Mouse (Mus musculus): Measurements from ENCODE around the gene Cct4.

The Cct4 gene

DNA sequence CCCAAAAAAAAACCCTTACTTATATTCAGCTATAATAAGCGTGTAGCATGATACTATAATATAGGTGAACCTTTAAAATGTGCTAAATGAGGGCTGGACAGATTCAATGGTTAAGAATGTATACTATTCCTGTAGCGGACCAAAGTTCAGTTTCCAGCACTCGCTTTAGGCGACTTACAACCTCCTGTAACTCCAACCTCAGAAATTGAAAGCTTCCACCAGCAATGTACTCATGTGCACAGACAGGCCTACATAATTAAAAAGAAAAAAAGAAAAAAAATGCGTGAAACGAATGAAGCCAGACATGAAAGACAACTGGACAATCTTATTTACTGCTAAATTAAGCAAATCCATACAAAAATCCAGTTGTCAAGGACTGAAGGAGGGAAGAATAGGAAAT lies 7.5 kb upstream of the Cct4 start:
- no peak for DNase-seq (ENCODE audit: low read depth)

DNA sequence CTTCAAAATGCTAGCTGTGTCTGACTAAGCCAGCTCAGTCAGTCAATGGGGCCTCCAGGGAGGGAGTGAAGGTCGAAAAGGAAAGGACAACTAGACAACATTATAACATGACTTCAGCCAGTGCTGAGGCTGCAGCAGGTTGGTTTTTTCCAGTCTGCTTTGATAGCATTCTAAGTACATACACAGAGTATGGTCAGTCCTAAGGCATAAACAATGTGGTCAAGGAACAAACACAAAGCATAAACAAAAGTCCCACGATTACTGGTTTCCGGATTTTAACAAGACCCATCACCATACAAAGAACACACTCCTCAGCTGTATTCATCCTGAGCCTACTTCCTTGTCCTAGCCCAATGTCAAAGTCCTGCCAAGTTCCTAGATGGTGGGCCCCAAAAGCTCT lies 4.8 kb upstream of the Cct4 start:
- DNase-seq (ENCODE audit: low read depth) = no peak

DNA sequence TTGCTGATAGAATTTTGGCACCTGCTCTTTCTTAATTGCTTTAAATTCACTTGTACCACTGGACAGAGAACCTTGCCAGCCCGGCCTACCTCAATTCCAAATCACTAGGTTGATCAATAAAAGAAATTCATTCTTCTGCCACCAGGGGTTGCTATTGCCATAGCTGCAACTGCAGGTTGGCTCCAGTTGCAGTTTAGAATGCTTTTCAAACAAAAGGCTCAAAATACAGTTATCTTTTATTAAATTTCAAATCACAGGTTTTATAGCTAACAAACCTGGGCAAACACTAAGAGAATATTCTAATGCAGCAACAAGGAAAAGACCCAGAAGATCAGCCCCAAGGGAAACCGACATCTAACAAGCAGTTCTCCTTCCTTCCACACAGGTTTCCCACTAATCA lies 3.0 kb upstream of the Cct4 start:
- peak; percentile 88 for DNase-seq (ENCODE audit: low read depth)

DNA sequence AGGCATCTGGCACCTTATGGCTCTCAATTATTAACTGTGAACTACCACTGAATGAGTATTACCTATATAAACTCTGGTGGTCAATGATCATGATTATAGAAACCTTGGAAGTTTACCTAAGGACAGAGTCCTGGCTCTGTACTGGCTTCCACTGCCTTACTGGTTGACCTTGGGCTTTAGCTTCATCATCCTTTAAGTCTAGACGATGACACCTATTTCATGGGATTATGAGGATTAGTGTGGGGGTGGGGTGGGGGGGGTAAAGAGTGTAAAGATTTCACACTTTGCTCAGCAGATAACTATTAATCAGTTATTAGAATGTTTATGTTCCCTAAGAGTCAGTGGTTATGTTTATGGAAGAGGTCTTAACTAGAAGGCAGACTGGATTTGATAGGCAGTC lies 533 bp upstream of the Cct4 start:
- DNase-seq (ENCODE audit: low read depth) = no peak

DNA sequence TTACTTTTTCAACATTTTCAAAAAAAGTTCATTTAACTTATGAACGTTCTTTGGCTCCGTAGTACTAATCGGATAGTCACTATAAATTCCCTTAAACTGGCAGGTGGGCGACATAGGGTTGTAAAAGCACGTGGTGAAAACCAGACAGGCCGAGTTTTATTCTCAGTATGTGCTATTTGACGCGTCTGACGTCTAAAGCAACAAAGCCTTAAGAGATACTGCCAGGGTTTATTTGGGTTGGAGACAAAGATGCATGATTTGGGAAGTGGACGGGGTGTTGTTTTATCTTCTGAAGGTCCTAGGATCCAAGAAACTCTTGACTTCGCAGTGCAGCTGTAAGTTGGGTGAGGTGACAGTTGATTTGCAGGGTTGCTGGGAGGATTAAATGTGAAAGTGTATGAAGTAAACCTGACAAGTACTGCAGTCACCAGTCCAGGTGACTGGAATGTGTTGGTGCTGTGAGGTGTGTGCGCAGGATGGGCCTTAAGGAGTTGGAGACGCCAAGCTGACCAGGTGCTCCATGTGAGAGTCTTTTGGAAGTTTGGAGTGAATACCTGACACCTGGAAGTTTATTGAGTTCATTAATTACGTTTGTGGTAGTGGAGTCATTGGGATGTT lies 1.0 kb downstream of the Cct4 start:
- peak; percentile 18 for DNase-seq (ENCODE audit: low read depth)

DNA sequence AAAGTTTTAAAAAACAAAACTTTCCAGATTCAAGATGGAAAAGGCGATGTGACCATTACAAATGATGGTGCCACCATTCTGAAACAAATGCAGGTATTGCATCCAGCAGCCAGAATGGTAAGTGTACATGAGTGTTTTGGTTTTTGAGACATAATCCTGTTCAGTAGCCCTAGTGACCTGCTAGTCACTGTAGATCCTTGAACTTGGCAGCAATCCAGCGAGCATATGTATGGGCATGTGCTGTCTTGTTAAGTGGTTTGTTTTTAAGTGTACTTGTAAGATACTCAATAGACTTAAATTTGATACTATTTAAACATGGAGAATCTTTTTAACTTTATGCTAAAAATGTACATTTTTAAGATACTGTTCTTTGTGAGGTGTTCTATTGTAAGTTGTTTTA lies 4.0 kb downstream of the Cct4 start:
- peak; percentile 15 for DNase-seq (ENCODE audit: low read depth)

DNA sequence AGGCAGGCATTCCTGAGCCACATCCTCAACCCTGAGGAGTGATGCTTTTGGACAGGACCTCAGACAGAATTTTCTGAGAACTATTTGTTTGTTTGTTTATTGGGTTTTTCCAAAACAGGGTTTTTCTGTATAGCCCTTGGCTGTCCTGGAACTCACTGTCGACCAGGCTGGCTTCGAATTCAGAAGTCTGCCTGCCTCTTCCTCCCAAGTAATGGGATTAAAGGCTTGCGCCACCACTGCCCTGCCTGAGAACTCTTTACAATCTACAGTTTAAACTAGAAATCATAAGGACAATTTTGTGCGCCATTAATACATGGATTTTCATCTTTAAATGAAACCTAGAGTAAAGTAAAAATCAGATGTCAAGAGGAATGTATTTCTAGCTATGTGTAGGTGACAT lies 5.1 kb downstream of the Cct4 start:
- no peak for DNase-seq (ENCODE audit: low read depth)

DNA sequence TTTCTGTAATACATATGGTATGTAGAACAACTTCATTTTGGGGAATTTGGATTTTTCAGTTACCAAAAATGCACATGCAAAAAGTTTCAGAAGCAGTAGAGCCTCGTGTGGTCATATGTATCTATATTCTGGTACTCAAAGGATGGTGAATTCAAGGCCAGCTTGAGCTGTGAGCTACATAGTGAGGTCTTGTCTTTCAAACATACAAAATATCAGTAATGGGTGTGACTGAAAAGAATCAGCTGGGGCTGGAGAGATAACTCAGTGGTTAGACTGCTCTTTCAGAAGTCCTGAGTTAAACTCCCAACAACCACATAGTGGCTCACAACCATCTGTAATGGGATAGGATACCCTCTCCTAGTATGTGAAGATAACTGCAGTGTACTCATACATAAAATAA lies 8.0 kb downstream of the Cct4 start:
- no peak for DNase-seq (ENCODE audit: low read depth)

DNA sequence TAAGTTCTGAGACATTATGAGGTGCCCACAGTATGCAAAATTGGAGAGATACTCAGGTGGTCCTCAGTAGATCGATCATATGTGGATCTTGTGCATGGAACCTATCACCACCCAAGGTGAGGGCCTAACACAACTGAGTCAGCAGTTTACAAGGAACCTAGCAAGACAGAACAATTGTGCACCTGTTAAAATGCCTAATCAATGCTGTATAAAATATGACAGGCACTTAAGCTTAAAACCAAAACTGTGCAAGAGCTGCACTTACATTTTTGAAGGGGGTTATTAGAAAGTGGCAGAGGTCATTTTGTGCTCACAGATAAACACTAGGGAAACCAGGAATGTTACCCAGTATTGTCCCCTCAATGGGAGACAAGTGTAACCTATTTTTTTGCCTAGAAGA lies 15.0 kb downstream of the Cct4 start:
- DNase-seq (ENCODE audit: low read depth) = no peak

DNA sequence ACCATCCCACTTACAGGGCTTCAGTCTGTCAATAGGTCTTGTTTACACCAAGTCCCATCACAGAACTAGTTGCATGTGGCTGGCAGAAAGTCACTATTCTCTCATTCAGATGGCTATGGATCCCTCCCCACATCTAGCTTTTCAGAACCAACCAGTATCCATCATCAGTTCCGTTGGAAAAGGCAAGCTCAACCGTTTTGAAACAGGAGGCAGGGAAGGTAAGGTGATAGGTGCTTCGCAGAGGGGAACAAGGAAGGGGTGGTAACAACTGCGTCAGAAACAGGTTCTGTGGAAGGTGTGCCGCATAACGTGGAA lies 16.8 kb downstream of the Cct4 start:
- DNase-seq (ENCODE audit: low read depth) = no peak

DNA sequence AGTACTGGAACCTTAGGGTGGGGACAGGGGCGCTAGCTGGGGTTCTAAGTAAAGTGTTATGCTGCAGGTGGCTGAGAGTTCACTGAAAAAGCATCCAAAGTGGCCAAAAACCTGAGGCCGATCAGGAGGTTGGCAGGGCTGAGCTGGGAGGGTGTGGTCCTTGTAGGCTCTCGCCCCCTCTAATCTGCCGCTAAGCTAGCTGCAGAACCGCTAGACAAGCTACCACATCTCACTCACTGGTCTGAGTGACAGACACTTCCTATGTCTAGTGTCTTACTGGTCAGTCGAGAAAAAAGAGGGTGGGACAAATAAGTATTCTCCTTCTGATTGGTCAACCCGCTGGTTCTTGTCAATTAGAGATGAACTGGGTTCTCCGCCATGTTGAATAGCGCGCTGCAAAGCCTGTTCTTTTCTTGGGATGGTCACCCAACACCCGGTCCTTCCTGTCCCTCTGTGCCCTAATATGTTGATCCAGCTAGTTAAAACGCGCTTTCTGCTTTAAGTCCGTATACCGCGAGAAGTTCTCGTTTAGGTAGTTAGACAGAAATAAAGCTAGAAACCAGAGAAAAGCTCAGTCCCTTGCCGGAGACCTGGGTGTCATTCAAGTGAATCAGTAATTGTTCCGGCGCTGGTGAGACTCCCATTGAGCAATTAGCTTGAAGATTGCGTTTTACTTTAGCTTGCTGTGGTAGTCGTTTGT lies 17.3 kb downstream of the Cct4 start, which contains the start of gene Fam161a:
Fam161a (plus strand) TSS at position 51 of the 700 bp plus-strand sequence.
- peak; percentile 93 for DNase-seq (ENCODE audit: low read depth)

DNA sequence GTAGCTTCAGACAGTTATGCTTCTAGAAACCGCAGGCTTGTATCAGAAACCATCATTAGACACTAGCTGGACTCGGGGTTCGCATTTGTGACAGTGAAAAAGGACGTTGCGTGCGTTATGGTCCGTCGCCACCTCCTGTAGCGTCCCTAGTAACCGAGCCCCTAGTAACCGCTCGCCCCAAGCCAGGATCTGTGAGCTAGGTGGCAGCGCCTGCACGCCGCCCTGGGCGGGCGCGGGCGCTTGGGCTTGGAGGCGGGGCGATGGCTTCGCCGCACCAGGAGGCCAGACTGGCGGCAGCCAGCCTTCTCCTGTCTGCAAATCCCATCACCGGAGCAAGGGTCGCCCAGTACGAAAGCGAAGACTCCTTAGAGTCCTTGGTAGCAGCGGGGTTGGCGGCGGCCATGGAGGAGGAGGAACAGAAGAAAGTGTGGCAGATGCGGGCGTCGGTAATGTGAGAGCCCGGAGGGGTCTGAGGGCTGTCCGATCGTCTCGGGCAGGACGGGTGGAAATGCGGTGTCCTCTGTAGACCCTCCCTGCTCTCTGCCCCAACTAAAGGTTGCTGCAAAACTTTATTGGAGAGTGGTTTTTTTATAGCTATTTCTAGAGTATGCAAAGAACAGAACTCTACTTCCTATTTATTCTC lies 18.0 kb downstream of the Cct4 start:
- peak; percentile 92 for DNase-seq (ENCODE audit: low read depth)

DNA sequence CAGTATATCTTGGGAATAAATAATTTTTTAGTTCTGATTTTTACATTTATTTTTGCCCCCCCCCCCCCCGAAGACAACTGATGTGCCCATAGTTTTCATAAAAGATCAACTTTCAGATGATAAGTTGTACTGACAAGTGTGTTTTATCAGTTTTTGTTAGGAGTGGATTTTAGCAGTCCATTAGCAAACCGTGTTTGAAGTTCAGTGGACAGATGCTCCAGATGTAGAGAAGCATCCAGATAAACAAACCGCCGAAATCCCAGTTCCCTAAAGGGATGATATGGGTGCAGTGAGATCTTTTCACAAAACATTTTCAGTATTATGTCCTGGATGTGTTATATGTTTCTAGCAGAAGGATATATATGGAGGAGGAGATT lies 18.5 kb downstream of the Cct4 start:
- DNase-seq (ENCODE audit: low read depth) = peak; percentile 6

DNA sequence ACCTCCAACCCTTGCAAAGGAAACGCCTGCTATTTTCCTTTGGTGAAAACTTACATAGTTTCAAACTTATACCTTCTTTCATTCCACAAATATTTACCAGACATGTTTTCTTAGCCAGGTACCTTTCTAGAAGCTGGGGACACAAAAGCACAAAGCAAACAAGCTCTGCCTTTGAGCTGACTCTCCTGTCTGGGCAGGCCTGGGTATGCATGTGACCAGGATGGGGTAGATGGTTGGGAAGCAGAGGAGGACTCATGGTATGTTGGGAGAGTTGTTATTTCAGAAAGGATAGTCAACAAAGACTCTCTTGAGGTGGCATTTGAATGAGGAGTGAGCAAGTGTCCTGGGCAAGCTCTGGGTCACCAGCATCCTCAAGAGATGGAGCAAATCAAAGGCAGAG lies 22.8 kb downstream of the Cct4 start:
- no peak for DNase-seq (ENCODE audit: low read depth)

DNA sequence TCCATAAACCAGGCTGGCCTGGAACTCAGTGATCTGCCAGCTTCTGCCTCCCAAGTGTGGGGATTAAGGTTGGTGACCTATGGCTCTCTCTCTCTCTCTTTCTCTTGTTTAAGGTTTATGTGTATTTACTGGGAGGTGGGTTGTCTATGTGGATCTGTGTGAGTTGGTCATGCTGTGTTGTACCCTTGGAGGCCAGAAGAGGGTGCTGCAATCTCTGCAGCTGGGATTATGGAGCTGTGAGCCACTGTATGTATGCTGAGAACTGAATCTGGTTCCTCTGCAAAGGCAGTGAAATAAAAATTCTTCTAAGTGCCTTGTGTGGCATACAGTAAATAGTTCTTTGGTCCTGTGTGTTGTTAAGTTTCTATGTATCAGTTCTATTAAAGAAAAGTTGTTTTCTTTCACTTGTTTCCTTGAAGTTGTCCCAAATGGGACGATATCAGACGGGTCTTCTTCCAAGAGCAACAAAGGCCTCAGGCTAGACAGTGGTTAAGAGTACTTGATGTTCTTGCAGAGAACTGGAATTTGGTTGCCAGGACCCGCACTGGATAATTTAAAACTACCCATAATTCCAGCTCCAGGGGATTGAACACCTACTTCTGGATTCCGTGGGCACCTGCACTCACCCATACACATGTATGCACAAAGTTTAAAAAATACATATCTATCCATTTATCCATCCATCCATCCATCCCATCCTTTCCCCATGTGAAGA lies 23.4 kb downstream of the Cct4 start:
- peak; percentile 48 for DNase-seq (ENCODE audit: low read depth)

DNA sequence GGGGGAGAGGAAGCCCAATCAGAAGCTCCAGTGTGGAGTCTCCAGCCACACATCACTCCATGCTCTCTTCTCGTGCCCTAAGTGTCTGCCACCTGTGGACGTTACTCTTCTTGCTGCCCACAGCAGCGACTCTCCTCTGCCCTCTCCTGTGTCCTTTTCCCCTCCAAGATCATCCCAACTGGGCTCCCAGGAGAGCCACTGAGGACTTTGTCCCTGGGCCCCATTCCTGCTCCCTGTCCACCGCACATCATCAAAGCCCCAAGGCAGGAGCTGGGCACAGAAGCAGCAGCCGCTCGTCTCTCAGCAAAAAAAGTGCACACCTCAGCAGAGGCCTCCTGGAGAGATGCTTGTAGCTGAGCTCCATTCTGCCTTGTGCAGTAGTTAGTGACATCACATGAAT lies 24.7 kb downstream of the Cct4 start:
- no peak for DNase-seq (ENCODE audit: low read depth)

DNA sequence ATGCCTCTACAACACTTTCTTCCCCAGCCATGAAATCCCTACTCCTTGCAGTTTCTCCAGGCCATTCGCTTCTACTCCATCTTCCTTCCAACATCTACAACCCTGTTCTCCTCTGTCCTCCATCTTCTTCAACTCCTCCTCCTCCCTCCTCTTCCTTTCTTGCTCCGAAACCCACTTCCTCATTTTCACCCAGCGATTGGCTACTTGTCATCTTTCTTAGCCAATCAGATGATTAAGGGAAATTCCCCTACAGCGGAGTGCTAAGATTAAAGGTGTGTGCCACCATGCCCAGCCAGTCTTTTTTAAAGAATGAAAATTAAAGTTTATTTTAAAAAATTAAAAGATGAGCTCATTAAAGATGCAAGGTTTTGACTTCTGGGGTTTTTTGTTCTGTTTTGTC lies 27.6 kb downstream of the Cct4 start:
- no peak for DNase-seq (ENCODE audit: low read depth)

DNA sequence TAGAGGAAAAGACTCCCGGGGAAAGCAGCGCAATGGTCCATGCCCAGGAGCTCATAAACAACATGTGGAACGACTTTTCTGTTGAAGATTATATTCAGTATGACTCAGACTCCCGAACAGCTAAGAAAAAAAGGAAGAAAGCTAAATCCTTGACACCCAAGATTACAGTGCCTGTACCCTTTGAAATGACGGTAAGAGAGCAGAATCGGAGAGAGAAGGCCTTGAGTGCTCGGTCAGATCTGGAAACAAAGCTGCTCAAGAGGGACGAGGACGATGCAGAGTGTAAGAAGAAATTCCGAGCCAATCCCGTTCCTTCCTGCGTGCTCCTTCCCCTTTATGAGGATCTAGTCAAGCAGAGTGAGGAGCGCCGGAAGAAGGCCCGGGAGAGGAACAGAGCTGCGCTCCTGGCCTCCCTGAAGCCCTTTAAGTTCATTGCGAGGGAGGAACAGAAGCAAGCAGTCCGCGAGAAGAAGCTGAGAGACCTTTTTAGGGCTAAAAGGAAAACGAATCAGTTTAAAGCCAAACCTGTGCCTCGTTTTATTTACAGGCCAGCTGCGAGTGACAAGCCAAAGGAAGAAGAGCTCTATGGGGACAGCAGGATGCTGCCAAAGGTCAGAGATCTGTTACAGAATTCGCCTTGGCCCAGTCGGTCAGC lies 29.9 kb downstream of the Cct4 start:
- DNase-seq (ENCODE audit: low read depth) = no peak

DNA sequence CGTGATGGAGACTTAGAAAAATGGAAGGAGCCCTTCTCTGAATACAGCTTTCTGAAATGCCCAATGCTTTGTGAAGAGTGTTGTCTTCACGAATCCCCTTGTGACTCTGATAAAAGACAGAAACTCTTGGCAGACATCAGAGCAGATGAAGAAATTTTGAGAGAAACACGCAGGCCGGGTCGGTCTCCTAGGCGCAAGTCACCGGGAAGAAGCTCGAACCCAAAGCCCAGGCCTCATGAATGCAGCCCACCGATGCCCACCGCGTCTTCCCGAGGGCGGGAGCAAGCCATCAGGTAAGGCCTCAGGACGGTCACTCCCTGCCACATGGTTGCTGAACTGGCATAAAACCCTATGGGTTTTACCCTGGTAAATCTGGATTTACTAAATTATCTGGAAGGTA lies 30.5 kb downstream of the Cct4 start:
- DNase-seq (ENCODE audit: low read depth) = no peak

DNA sequence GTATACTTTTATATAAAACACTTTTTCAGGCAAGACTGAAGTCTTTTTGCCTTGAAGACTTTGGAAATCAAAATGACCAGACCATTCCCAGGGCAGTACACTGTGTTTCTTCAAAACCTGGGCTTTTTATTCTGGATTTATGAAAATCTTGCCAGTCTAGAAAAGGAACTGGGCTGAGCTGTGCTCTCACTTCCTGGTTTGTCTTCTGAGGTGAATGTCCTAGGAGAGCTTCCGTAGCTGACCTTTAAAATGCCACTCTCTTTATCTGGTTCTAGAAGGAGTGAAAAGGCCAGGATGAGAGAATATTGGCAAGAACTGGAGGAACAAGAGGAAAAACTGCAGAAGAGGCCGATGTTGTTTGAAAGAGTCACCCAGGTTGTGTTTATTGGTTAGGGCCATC lies 32.8 kb downstream of the Cct4 start:
- DNase-seq (ENCODE audit: low read depth) = no peak

DNA sequence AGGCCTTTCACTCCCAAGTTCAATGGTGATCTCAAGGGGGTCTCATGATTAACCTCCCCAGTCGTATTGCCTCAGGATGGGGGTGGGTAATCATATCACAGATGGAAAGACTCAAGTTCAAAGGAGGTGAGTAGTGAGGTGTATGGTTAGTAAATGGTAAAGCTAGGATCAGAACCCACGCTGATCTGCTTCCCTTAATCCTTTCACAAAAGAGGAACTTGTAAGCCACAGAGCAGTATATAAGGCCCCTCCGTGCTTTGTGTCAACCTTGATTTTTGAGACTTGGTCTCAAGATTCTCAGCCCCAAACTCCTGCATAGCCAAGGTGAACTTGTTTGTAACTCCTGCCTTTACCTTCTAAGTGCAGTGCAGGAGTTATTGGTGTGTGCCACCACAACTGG lies 33.9 kb downstream of the Cct4 start:
- no peak for DNase-seq (ENCODE audit: low read depth)

DNA sequence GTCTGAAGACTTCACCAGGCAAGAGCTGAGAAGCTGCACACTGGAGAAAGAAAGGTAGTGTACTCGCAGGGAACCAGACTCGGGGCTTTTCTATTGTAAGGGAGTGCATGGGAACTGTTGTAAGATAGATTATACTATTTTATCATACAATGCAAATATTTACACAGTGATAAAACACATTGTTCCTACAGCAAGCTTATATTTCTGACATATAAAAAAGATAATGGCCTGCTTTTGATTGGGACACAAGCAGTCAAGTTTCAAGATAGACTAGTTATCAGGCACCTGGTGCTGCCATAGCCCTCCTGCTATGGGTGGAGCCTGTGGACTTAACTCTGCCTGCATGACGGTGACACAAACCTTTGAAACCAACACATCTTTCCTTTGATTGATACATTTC lies 38.6 kb downstream of the Cct4 start:
- no peak for DNase-seq (ENCODE audit: low read depth)

DNA sequence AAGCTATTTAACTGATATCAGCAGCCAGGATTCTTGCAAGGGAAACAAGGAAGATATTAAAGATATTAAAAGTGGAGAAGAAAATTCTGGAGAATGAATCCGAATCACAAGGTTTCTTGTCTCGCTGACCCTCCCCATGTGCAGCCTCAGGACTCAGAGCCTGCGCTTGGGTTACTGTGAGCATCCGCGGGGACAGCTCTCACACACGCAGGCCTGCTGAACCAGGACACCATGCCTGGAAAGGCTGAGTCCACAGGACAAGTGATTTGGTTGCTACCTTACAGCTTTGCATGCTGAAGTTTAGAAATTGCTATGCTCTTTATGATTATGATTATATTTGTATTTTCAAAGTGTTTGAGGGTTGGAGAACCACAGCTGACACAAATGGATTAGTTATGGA lies 39.1 kb downstream of the Cct4 start:
- no peak for DNase-seq (ENCODE audit: low read depth)

Measured in NIH3T3 (cell line).